In genomic region chr1:167337463-167338095, GRCm38 (mm10) we compare ENCODE assay signal across 9 mouse cellular contexts. TPM values are rescaled to one million over a fixed set of nuclear protein-coding genes. Genes with fewer than 3 reads are reported as not detected.
A peak's percentile ranks its signal among the peaks of the same experiment; 100 is the strongest.
DNase-seq lines count a peak whose midpoint lies in the region; ATAC-seq lines count a peak whose summit lies in the region.
"Had no signal": no experiment of that assay in that cellular context is flagged by ENCODE, and none has a peak within 500 bp of the region (broad histone marks: within the 10 kb centered on the region; RNA-seq: fewer than 3 reads in every experiment).

No protein-coding gene starts in this region.

- H3K27me3 ChIP-seq in liver, embryonic 12.5 days (replicated peaks) = no peaks in the 10 kb centered on the region
- 0 out of 2 replicates have a peak, but pooled peaks cover 4% of the 10 kb centered on the region for H3K27me3 ChIP-seq in kidney, embryonic 14.5 days (ENCODE audit: control insufficient read depth, insufficient read depth, low read length)
- H3K27me3 ChIP-seq in liver, embryonic 11.5 days (replicated peaks; ENCODE audit: control insufficient read depth, insufficient read depth, low read length) = no peaks in the 10 kb centered on the region
- H3K27me3 ChIP-seq in neural tube, embryonic 13.5 days = peaks cover 9% of the 10 kb centered on the region

- no peak overlapping the region for H3K4me3 ChIP-seq in liver, embryonic 12.5 days
- no peak overlapping the region for H3K4me3 ChIP-seq in kidney, embryonic 14.5 days (ENCODE audit: low read length)
- no peak overlapping the region for H3K4me3 ChIP-seq in liver, embryonic 11.5 days (ENCODE audit: low read depth, low read length)
- H3K4me3 ChIP-seq in neural tube, embryonic 13.5 days = no peak overlapping the region
- H3K4me3 ChIP-seq: embryonic facial prominence, embryonic 12.5 days had no signal

- no peak overlapping the region for H3K9ac ChIP-seq in liver, embryonic 12.5 days
- H3K9ac ChIP-seq in kidney, embryonic 14.5 days (ENCODE audit: low read depth, low read length) = no peak overlapping the region
- H3K9ac ChIP-seq in liver, embryonic 11.5 days (ENCODE audit: low read depth, low read length) = no peak overlapping the region
- no peak overlapping the region for H3K9ac ChIP-seq in neural tube, embryonic 13.5 days
- H3K9ac ChIP-seq: embryonic facial prominence, embryonic 12.5 days had no signal

- H3K4me1 ChIP-seq in liver, embryonic 12.5 days = peaks cover 27% of the 10 kb centered on the region
- H3K4me1 ChIP-seq in kidney, embryonic 14.5 days (ENCODE audit: control insufficient read depth, insufficient read depth, low read length) = no peaks in the 10 kb centered on the region
- H3K4me1 ChIP-seq in liver, embryonic 11.5 days (replicated peaks; ENCODE audit: control insufficient read depth, insufficient read depth, low read length) = no peaks in the 10 kb centered on the region; the same call in 1 of the 2 replicates
- H3K4me1 ChIP-seq in neural tube, embryonic 13.5 days (replicated peaks) = 0 out of 2 replicates have a peak, but pooled peaks cover 3% of the 10 kb centered on the region
- H3K4me1 ChIP-seq: embryonic facial prominence, embryonic 12.5 days had no signal

- WGBS in liver, embryonic 12.5 days (ENCODE audit: insufficient replicate concordance) = 14% methylated on average over 12 of the region's 12 CpGs
- WGBS in kidney, embryonic 14.5 days = 19% methylated on average over 12 of the region's 12 CpGs
- 16% methylated on average over 12 of the region's 12 CpGs for WGBS in liver, embryonic 11.5 days
- WGBS in neural tube, embryonic 13.5 days = 23% methylated on average over 12 of the region's 12 CpGs

- no peaks in the 10 kb centered on the region for H3K9me3 ChIP-seq in liver, embryonic 12.5 days (replicated peaks)
- no peaks in the 10 kb centered on the region for H3K9me3 ChIP-seq in kidney, embryonic 14.5 days (ENCODE audit: control insufficient read depth, low read length)
- H3K9me3 ChIP-seq in liver, embryonic 11.5 days (ENCODE audit: control insufficient read depth, low read length) = no peaks in the 10 kb centered on the region
- H3K9me3 ChIP-seq in neural tube, embryonic 13.5 days = no peaks in the 10 kb centered on the region
- H3K9me3 ChIP-seq: embryonic facial prominence, embryonic 12.5 days had no signal

- DNase-seq in liver = peak; percentile 84
- peak; percentile 91 to 92 for DNase-seq in cerebellum, postnatal 25 days
- peak; percentile 86 for DNase-seq in gastrocnemius, postnatal 10 days
- DNase-seq in liver, embryonic 11.5 days (ENCODE audit: low spot score) = peak; percentile 76
- DNase-seq in telencephalon, adult 2 months (ENCODE audit: low read depth, low spot score) = peak; percentile 79

- ATAC-seq in liver, embryonic 12.5 days = no peak
- peak; percentile 26; the same call in 1 of the 2 replicates for ATAC-seq in kidney, embryonic 14.5 days (ENCODE audit: low FRiP score, low TSS enrichment)
- peak; percentile 51 for ATAC-seq in liver, embryonic 11.5 days (replicated peaks; ENCODE audit: low FRiP score)
- ATAC-seq in neural tube, embryonic 13.5 days (ENCODE audit: low read depth) = peak; percentile 57

- H3K36me3 ChIP-seq in liver, embryonic 12.5 days = peaks cover 12% of the 10 kb centered on the region
- peaks cover 3% of the 10 kb centered on the region; the same call in 1 of the 2 replicates for H3K36me3 ChIP-seq in kidney, embryonic 14.5 days (ENCODE audit: control insufficient read depth, insufficient read depth, low read length)
- H3K36me3 ChIP-seq in liver, embryonic 11.5 days (ENCODE audit: control insufficient read depth, insufficient read depth, low read length) = peaks cover 3% of the 10 kb centered on the region; the same call in 1 of the 2 replicates
- H3K36me3 ChIP-seq in neural tube, embryonic 13.5 days = peaks cover 17% of the 10 kb centered on the region

- H3K27ac ChIP-seq in liver, embryonic 12.5 days = no peak overlapping the region
- H3K27ac ChIP-seq in kidney, embryonic 14.5 days (ENCODE audit: low read depth, low read length) = no peak overlapping the region
- no peak overlapping the region for H3K27ac ChIP-seq in liver, embryonic 11.5 days (ENCODE audit: low read depth, low read length)
- H3K27ac ChIP-seq in neural tube, embryonic 13.5 days (replicated peaks) = no peak overlapping the region
- H3K27ac ChIP-seq: embryonic facial prominence, embryonic 12.5 days had no signal

- no peak overlapping the region for H3K4me2 ChIP-seq in liver, embryonic 12.5 days
- H3K4me2 ChIP-seq in kidney, embryonic 14.5 days (replicated peaks; ENCODE audit: low read depth, low read length) = no peak overlapping the region
- H3K4me2 ChIP-seq in liver, embryonic 11.5 days = no peak overlapping the region; the same call in 1 of the 2 replicates
- H3K4me2 ChIP-seq in neural tube, embryonic 13.5 days = no peak overlapping the region
- H3K4me2 ChIP-seq: embryonic facial prominence, embryonic 12.5 days had no signal

RNA-seq across cellular contexts. Expression of gene Aldh9a1, which starts 12.2 kb away (rescaled TPM):
- polyA plus RNA-seq in liver, embryonic 12.5 days (2016; fragmentation: Nextera tagmentation; extraction: Ambion mirVana) = 94.4 and 99.5 TPM in 2 replicates
- 10 to 100 TPM in 1 of 2 experiments, 1 to 10 TPM in 1; 6.7 to 10.3 TPM for total RNA-seq in gastrocnemius, postnatal 10 days (2021)
- polyA plus RNA-seq in kidney, embryonic 14.5 days (2014; fragmentation: Nextera tagmentation; extraction: Ambion mirVana) = 27.8 and 46.6 TPM in 2 replicates
- polyA plus RNA-seq in liver, embryonic 11.5 days (2014; fragmentation: Nextera tagmentation; extraction: Ambion mirVana) = 112 and 129 TPM in 2 replicates
- polyA plus RNA-seq in neural tube, embryonic 13.5 days (2015; fragmentation: Nextera tagmentation; extraction: Ambion mirVana) = 32.2 and 32.7 TPM in 2 replicates

RNA-seq across cellular contexts. Expression of gene Tmco1, which starts 29.4 kb away (rescaled TPM):
- 70.7 and 74.2 TPM in 2 replicates for polyA plus RNA-seq in liver, embryonic 12.5 days (2016; fragmentation: Nextera tagmentation; extraction: Ambion mirVana)
- 10 to 100 TPM; 42.8 to 43.2 TPM for total RNA-seq in gastrocnemius, postnatal 10 days (2021)
- 86.5 and 121 TPM in 2 replicates for polyA plus RNA-seq in kidney, embryonic 14.5 days (2014; fragmentation: Nextera tagmentation; extraction: Ambion mirVana)
- 104 and 116 TPM in 2 replicates for polyA plus RNA-seq in liver, embryonic 11.5 days (2014; fragmentation: Nextera tagmentation; extraction: Ambion mirVana)
- polyA plus RNA-seq in neural tube, embryonic 13.5 days (2015; fragmentation: Nextera tagmentation; extraction: Ambion mirVana) = 80.0 and 81.1 TPM in 2 replicates

RNA-seq across cellular contexts. Expression of gene Uck2, which starts 52.5 kb away (rescaled TPM):
- polyA plus RNA-seq in liver, embryonic 12.5 days (2016; fragmentation: Nextera tagmentation; extraction: Ambion mirVana) = 102 and 103 TPM in 2 replicates
- total RNA-seq in gastrocnemius, postnatal 10 days (2021) = 10 to 100 TPM; 25.1 to 32.1 TPM
- polyA plus RNA-seq in kidney, embryonic 14.5 days (2014; fragmentation: Nextera tagmentation; extraction: Ambion mirVana) = 103 and 104 TPM in 2 replicates
- polyA plus RNA-seq in liver, embryonic 11.5 days (2014; fragmentation: Nextera tagmentation; extraction: Ambion mirVana) = 144 and 156 TPM in 2 replicates
- 66.3 and 69.0 TPM in 2 replicates for polyA plus RNA-seq in neural tube, embryonic 13.5 days (2015; fragmentation: Nextera tagmentation; extraction: Ambion mirVana)

RNA-seq across cellular contexts. Expression of gene Mgst3, which starts 56.1 kb away (rescaled TPM):
- polyA plus RNA-seq in liver, embryonic 12.5 days (2016; fragmentation: Nextera tagmentation; extraction: Ambion mirVana) = 388 and 396 TPM in 2 replicates
- 10 to 100 TPM; 25.3 to 27.2 TPM for total RNA-seq in gastrocnemius, postnatal 10 days (2021)
- polyA plus RNA-seq in kidney, embryonic 14.5 days (2014; fragmentation: Nextera tagmentation; extraction: Ambion mirVana) = 41.6 and 46.7 TPM in 2 replicates
- polyA plus RNA-seq in liver, embryonic 11.5 days (2014; fragmentation: Nextera tagmentation; extraction: Ambion mirVana) = 242 and 253 TPM in 2 replicates
- 105 and 133 TPM in 2 replicates for polyA plus RNA-seq in neural tube, embryonic 13.5 days (2015; fragmentation: Nextera tagmentation; extraction: Ambion mirVana)
